14 mouse cellular contexts compared by ENCODE assay signal in the genomic region with DNA sequence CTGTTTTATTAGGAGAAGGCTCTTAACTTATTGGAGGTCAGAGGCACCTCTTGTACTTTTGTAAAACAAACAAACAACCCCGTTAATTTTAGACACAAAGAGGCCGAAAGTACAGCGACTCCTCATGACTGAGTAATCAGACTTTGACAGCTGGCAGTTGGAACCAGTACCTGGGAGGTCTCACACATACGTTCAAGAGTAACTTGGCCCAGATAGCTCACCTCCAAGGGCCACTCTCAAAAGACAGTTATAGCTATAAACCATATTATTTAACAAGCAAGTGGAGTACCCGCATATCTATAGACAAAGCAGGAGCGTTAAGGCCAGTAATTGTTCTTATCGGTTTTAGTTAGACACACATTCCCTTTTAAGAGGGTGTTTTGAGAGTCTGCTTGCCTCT. TPM values are rescaled to one million over a fixed set of nuclear protein-coding genes. Genes with fewer than 3 reads are reported as not detected.
DNase-seq lines count a peak whose midpoint lies in the region; ATAC-seq and TF ChIP-seq lines count a peak whose summit lies in the region.
"Had no signal": no experiment of that assay in that cellular context is flagged by ENCODE, and none has a peak within 500 bp of the region (broad histone marks: within the 10 kb centered on the region; RNA-seq: fewer than 3 reads in every experiment).

No protein-coding gene starts in this region.

- peak; percentile 50 to 64 for DNase-seq in heart, adult 18-20 months
- DNase-seq in heart, postnatal 25 days (ENCODE audit: low spot score), result no peak
- DNase-seq in heart, postnatal 10 days, result peak; percentile 34 to 37
- peak; percentile 65 to 78 for DNase-seq in kidney, postnatal 36 days
- no peak for DNase-seq in hindbrain, postnatal 0 days (ENCODE audit: low spot score)
- no peak for DNase-seq in spleen, postnatal 14 days (ENCODE audit: low spot score in 2 of 2)
- DNase-seq in testis, postnatal 10 days (ENCODE audit: low spot score), result no peak

- no peak overlapping the region for H3K9ac ChIP-seq in hindbrain, postnatal 0 days (replicated peaks; ENCODE audit: low read length)
- H3K9ac ChIP-seq: neural tube, embryonic 13.5 days had no signal

- H3K4me3 ChIP-seq in cortical plate, adult 2 months (ENCODE audit: insufficient read depth, low read length), result peak overlapping the region; percentile 31; the same call in 1 of the 2 replicates
- no peak overlapping the region for H3K4me3 ChIP-seq in hindbrain, postnatal 0 days (ENCODE audit: low read length)
- H3K4me3 ChIP-seq: neural tube, embryonic 13.5 days had no signal

- intact Hi-C loops in heart, postnatal 25 days (cut with DNase I), result loop anchor here (5.0 kb wide), 1 partner anchor 54 kb away; no protein-coding TSS in a partner anchor
- intact Hi-C loops in heart, postnatal 10 days (cut with DNase I), result loop anchor here (5.0 to 10.0 kb wide), 3 partner anchors 49 to 178 kb away; partner anchors contain the start of gene Plscr4

- no peak overlapping the region for H3K4me2 ChIP-seq in hindbrain, postnatal 0 days (ENCODE audit: low read depth, low read length)
- H3K4me2 ChIP-seq: midbrain, embryonic 11.5 days; neural tube, embryonic 13.5 days had no signal

- ATAC-seq in hindbrain, postnatal 0 days, result no peak
- ATAC-seq: hindbrain, embryonic 16.5 days had no signal

- no peaks in the 10 kb centered on the region for H3K4me1 ChIP-seq in cortical plate, adult 2 months (ENCODE audit: control insufficient read depth, insufficient read depth, low read length)
- H3K4me1 ChIP-seq in hindbrain, postnatal 0 days (ENCODE audit: insufficient read depth, low read length), result no peaks in the 10 kb centered on the region
- H3K4me1 ChIP-seq: neural tube, embryonic 13.5 days had no signal

- no peaks in the 10 kb centered on the region for H3K36me3 ChIP-seq in hindbrain, postnatal 0 days (ENCODE audit: insufficient read depth, low read length)
- H3K36me3 ChIP-seq: neural tube, embryonic 13.5 days had no signal

- H3K27ac ChIP-seq in cortical plate, adult 2 months (ENCODE audit: insufficient read depth, low read length), result no peak overlapping the region
- no peak overlapping the region for H3K27ac ChIP-seq in hindbrain, postnatal 0 days
- H3K27ac ChIP-seq: neural tube, embryonic 13.5 days had no signal

- H3K9me3 ChIP-seq in hindbrain, postnatal 0 days (ENCODE audit: low read length), result no peaks in the 10 kb centered on the region
- H3K9me3 ChIP-seq: neural tube, embryonic 13.5 days had no signal

- TF ChIP-seq POLR2A in cortical plate, adult 2 months (IDR thresholded peaks at IDR 0.05; ENCODE audit: extremely low read depth, insufficient read depth, low read length), result no peak

- TF ChIP-seq CTCF in cortical plate, adult 2 months (IDR thresholded peaks at IDR 0.05; ENCODE audit: extremely low read depth, insufficient read depth, low read length), result no peak
- TF ChIP-seq CTCF in hindbrain, postnatal 0 days (IDR thresholded peaks at IDR 0.05; ENCODE audit: low read depth), result no peak

- H3K27me3 ChIP-seq in hindbrain, postnatal 0 days (ENCODE audit: insufficient read depth, low read length), result no peaks in the 10 kb centered on the region
- H3K27me3 ChIP-seq: neural tube, embryonic 13.5 days had no signal

- 77% methylated on average over 7 of the region's 7 CpGs for WGBS in hindbrain, postnatal 0 days

RNA-seq across cellular contexts. Expression of gene Plscr2, which starts 1.0 kb away (rescaled TPM):
- 10 to 100 TPM; 24.2 to 28.6 TPM for total RNA-seq in heart, adult 18-20 months (2021)
- total RNA-seq in heart, postnatal 25 days (2021), result 10 to 100 TPM; 24.4 to 26.4 TPM
- 1.4 and 2.0 TPM in 2 replicates for polyA plus RNA-seq in cortical plate, adult 2 months (2012; rRNA removed)
- 10 to 100 TPM; 21.5 to 24.8 TPM for total RNA-seq in heart, postnatal 10 days (2021)
- 0.43 and 1.5 TPM in 2 replicates for total RNA-seq in hindbrain, postnatal 0 days (2014; rRNA removed)
- polyA plus RNA-seq in hindbrain, postnatal 0 days (2015; fragmentation: Nextera tagmentation; extraction: Ambion mirVana), result 2.1 and 2.3 TPM in 2 replicates

RNA-seq across cellular contexts. Expression of gene Plscr1, which starts 26.8 kb away (rescaled TPM):
- 10 to 100 TPM in 1 of 2 experiments, 1 to 10 TPM in 1; 9.0 to 10.9 TPM for total RNA-seq in heart, adult 18-20 months (2021)
- total RNA-seq in heart, postnatal 25 days (2021), result 10 to 100 TPM in 1 of 2 experiments, 1 to 10 TPM in 1; 9.6 to 10.8 TPM
- polyA plus RNA-seq in cortical plate, adult 2 months (2012; rRNA removed), result 2.4 and 2.6 TPM in 2 replicates
- 10 to 100 TPM; 14.5 to 16.7 TPM for total RNA-seq in heart, postnatal 10 days (2021)
- total RNA-seq in hindbrain, postnatal 0 days (2014; rRNA removed), result 3.9 and 6.5 TPM in 2 replicates
- 12.2 and 14.5 TPM in 2 replicates for polyA plus RNA-seq in hindbrain, postnatal 0 days (2015; fragmentation: Nextera tagmentation; extraction: Ambion mirVana)

RNA-seq across cellular contexts. Expression of gene 1700057G04Rik, which starts 32.8 kb away (rescaled TPM):
- total RNA-seq in heart, adult 18-20 months (2021), result not detected
- total RNA-seq in heart, postnatal 25 days (2021), result not detected
- not detected in 2 replicates for polyA plus RNA-seq in cortical plate, adult 2 months (2012; rRNA removed)
- not detected for total RNA-seq in heart, postnatal 10 days (2021)
- total RNA-seq in hindbrain, postnatal 0 days (2014; rRNA removed), result not detected in 2 replicates
- polyA plus RNA-seq in hindbrain, postnatal 0 days (2015; fragmentation: Nextera tagmentation; extraction: Ambion mirVana), result not detected in 2 replicates
- total RNA-seq: adrenal gland, adult 18-20 months; layer of hippocampus, postnatal 14 days had no signal
- polyA plus RNA-seq: hindbrain, embryonic 16.5 days; limb, embryonic 14.5 days; midbrain, embryonic 11.5 days; neural tube, embryonic 13.5 days had no signal

Comparison
In these comparisons a context has a peak if more than half of its experiments do, and no peak if none do; other contexts are left out.
1. DNase-seq: peak in heart, adult 18-20 months (2 of 2), heart, postnatal 10 days (2 of 2) and kidney, postnatal 36 days (2 of 2); none in heart, postnatal 25 days (single experiment), hindbrain, postnatal 0 days (single experiment), spleen, postnatal 14 days (0 of 2) and testis, postnatal 10 days (single experiment).